In genomic region chr2:74891868-74892267, GRCm38 (mm10) we compare ENCODE assay signal across 23 mouse cellular contexts.
"Had no signal": no experiment of that assay in that cellular context is flagged by ENCODE, and none has a peak within 500 bp of the region (broad histone marks: within the 10 kb centered on the region; RNA-seq: fewer than 3 reads in every experiment).

No protein-coding gene starts in this region.

- H3K4me3 ChIP-seq: heart, embryonic 10.5 days; heart, embryonic 12.5 days; hindbrain, embryonic 10.5 days; hindbrain, embryonic 12.5 days; intestine, embryonic 15.5 days; layer of hippocampus, adult 2 months; left cerebral cortex, adult 2 months; limb, embryonic 10.5 days; limb, embryonic 12.5 days had no signal

- H3K27ac ChIP-seq: heart, embryonic 10.5 days; hindbrain, embryonic 10.5 days; hindbrain, embryonic 12.5 days; hindbrain, embryonic 14.5 days; intestine, embryonic 15.5 days; layer of hippocampus, adult 2 months; left cerebral cortex, adult 2 months; limb, embryonic 10.5 days; limb, embryonic 12.5 days had no signal

- H3K27me3 ChIP-seq: heart, embryonic 12.5 days; hindbrain, embryonic 12.5 days; intestine, embryonic 15.5 days; limb, embryonic 12.5 days had no signal

- H3K9ac ChIP-seq: heart, embryonic 12.5 days; hindbrain, embryonic 12.5 days; hindbrain, embryonic 14.5 days; intestine, embryonic 15.5 days; limb, embryonic 12.5 days had no signal

- ATAC-seq: hindbrain, embryonic 16.5 days; inflammation-experienced regulatory T-cells, adult 6 months; intestine, embryonic 15.5 days; intestine, postnatal 0 days had no signal

- H3K9me3 ChIP-seq: heart, embryonic 10.5 days; heart, embryonic 12.5 days; hindbrain, embryonic 10.5 days; hindbrain, embryonic 12.5 days; intestine, embryonic 15.5 days; limb, embryonic 10.5 days; limb, embryonic 12.5 days had no signal

- DNase-seq: gastrocnemius, postnatal 14 days; gastrocnemius, postnatal 36 days; heart, adult 18-20 months; heart, postnatal 10 days; heart, postnatal 4 days; kidney, adult 18-20 months; kidney, adult 8-10 months; kidney, postnatal 10 days; kidney, postnatal 25 days; kidney, postnatal 4 days had no signal

- H3K4me1 ChIP-seq: heart, embryonic 10.5 days; heart, embryonic 12.5 days; hindbrain, embryonic 12.5 days; intestine, embryonic 15.5 days had no signal

- H3K36me3 ChIP-seq: heart, embryonic 10.5 days; heart, embryonic 12.5 days; hindbrain, embryonic 10.5 days; hindbrain, embryonic 12.5 days; intestine, embryonic 15.5 days; limb, embryonic 10.5 days; limb, embryonic 12.5 days had no signal

- H3K4me2 ChIP-seq: heart, embryonic 12.5 days; hindbrain, embryonic 12.5 days; hindbrain, embryonic 14.5 days; intestine, embryonic 15.5 days; limb, embryonic 12.5 days had no signal
